Mouse (Mus musculus) spleen, adult 18-20 months (tissue): Measurements from ENCODE around the gene Myh7.
A peak's percentile ranks its signal among the peaks of the same experiment; 100 is the strongest.
"Not testable (repeated sequence)": the region's sequence is repeated elsewhere in the genome, so short reads cannot be mapped to it uniquely, and the experiment has no call there.

Source experiments
- DNase-seq, 2 experiments: peaks; one replicate each; pipeline ENCODE4 v3.0.0; 2022; ENCODE audit warnings: mixed read lengths in 2 of 2

Myh7 gene

DNA sequence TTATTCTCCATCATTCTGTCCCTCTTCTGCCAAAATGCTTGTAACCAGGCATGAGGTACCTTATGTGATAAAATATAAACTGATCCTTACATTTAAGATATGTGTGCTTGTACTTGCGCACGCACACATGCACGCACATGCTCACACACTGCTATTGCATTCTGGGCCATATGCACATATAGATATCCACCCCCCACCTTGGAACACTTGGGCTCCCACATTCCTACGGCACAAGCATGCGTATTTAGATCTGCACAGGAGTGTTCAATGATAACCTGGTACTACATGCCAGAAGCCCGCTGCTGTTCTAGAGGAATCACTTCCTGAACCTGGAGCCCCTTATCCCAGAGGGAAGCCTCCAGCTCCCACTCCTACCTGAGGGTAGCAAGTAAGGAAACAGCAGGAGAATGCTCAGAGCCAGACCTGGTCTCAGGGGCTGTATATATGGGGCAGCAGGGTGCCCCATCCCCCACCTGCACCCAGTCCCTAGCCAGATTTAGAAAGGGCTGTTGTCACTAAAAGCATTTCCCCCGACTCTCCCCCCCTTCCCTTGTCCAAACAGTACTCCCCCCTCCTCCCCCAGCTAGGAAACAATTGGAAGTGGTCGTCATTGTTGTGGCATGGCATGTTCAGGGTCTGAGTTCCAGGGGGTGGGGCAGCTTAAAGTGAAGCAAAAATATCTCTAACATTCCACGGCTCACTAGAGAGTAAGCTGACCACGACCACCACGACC lies at the start of gene Myh7:
Gene Myh7 (minus strand): TSS at position 491 of the 733 bp plus-strand sequence.
- DNase-seq: no peak

DNA sequence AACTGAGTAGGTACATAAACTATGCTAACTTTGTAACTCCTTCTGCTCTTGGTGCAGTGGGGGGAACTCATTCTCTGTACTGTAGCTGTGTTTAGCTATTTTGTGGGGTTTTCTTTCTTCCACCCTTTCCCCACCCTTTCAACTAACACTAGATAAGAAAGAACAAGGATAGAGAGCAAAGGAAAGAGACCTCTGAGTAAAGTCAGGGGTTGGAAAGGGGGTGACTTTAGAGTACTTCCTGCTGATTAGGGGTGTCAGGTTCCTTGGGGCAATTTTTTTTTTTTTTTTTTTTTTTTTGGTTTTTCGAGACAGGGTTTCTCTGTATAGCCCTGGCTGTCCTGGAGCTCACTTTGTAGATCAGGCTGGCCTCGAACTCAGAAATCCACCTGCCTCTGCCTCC lies 49.3 kb upstream of the Myh7 start:
- not testable (repeated sequence) for DNase-seq

DNA sequence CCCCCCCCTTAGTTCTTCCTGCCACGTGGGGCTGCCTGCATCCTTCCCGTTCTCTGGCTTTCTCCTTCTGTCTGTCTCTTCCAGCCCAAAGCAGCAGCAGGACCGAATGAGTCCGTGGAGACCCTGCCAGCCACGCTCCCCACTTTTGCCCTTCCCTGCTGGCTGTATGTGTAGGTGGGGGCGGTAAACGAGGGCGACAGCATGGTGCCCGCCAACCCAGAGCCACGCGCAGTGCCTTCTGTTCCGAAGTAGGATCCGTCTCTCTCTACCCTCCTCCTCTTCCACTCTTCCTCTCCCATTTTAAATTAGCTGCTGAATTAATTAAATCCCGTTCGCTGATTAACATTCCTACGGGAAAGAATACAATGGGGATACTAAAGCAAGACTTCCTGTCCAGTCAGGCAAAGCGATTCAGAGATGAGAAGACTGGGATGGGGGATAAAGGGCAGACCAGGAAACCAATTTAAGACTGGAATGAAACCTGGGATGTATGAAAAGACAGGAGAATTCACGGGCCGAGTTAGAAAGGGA lies 38.3 kb upstream of the Myh7 start:
- no peak for DNase-seq

DNA sequence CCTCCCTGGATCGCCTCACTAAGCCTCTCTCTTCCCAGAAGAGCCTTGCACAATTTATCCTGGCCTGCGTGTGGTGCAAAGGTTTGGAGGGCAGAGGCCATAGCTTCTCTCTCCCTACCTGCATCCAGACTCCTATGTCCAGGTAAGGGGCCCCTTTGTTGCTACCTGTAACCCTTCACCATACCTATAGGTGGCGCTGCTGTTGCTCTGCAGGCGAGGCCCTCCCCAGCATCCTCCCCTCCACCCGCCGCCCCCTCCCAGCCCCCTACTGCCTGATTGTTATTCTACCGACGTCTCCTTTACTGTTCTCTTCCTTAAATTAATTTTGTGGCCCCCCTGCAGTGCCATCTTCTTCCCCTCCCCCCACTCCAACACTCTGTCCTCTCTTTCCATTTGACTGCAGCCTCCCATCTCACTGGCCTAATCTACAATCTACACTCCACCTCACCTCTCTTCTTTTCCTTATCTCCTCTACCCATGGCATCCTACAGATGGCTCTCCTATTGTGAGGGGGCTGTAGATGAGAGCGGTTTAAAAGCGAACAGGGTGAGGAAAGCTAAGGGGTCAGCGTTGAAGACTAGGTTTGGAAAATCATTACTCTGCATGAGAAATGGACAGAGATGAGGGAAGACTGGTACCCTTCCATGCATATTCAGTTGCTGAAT lies 34.7 kb upstream of the Myh7 start:
- DNase-seq: no peak

DNA sequence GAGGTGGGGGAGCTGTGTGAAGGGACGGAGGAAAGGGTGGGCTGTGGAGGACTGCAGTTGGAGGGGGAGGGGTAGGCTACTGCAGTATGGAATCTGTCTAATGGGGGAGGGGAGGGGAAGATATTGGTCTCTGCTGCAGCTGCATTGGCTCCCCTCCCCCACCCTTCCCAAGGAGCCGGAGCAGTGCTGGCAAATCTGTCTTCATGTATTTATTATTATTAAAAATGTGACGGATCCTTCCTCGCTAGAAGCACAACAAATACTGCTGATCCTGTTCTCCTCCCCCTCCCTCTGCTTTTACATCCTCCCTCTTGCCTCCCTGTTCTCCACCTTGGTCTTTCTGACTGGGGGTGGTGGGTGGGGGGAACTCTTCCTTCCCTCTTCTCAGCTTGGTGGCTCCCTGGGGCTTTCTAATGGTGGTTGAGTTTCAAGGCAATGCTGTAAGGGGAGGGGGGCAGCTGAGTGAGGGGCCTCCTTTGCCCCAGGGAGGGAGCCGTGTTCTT lies 34.0 kb upstream of the Myh7 start:
- no peak for DNase-seq

DNA sequence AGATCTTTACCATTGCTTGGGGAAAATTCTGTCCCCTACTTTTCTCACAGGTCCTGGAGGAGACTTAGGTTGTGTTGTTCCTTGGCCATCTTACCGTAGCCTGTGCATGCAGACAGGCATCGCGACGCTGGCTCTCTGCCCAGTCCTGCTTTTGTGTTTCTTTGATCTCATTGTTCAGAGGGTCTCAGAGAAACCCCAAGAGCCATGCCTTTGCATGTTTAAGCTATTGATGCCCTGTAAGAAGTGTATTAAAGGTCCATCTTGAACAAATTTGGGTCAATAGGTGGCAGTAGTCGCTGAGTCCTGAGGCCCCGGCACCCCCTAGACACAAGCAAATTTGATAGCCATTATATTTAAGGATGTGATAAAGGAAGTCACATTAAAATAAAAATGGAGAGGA lies 33.2 kb upstream of the Myh7 start:
- no peak for DNase-seq

DNA sequence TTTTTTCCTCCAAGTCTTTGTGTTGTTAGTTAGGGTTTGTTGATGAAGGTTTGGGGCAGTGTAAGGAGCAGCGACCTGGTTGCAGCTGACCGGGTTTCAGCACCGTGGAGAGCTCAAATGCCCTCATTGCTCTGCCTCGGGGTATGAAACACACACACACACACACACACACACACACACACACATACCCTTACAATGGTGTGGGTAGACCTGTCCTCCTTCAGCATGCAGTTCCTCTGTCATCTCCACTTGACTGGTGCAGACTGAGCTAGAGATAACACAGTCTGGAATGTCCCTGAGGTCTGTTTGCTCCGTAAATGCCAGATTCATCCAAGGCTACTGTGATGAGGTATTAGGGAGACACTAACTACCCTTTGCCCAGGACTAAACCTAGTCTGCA lies 32.8 kb upstream of the Myh7 start:
- DNase-seq: no peak

DNA sequence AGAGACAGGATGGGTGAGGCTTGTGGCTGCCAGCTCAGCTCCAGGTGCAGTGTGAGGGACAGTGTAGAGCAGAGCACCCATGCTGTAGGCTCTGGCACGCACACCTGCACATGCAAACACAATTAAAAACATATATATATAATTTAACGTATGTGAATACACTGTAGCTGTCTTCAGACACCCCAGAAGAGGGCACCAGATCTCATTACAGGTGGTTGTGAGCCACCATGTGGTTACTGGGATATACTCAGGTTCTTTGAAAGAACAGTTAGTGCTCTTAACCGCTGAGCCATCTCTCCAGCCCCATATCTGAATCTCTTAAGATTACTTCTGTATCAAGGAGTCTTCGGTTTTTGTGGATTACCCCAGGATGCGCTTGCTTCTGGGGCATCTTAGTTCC lies 31.1 kb upstream of the Myh7 start:
- no peak for DNase-seq

DNA sequence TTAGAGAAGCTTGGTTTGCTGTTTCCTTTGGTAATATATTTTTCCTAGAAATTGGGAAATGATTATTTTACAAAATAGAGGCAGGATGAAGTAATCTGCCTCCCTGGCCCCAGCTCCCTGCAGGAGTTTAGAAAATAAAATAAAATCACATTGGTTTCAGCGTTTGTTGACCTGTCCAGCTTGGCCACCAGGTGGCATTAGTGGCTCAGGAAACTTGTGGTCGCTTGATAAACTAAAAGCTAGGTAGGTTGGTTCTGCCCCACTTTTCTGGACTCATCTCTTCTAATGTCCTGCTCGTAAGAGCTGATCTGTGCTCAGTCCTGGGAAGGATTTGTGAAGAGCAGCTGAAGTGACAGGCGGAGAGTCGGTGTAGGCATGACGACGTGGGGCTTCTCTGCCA lies 29.8 kb upstream of the Myh7 start:
- peak in 1 of 2 experiments; percentile 32 for DNase-seq

DNA sequence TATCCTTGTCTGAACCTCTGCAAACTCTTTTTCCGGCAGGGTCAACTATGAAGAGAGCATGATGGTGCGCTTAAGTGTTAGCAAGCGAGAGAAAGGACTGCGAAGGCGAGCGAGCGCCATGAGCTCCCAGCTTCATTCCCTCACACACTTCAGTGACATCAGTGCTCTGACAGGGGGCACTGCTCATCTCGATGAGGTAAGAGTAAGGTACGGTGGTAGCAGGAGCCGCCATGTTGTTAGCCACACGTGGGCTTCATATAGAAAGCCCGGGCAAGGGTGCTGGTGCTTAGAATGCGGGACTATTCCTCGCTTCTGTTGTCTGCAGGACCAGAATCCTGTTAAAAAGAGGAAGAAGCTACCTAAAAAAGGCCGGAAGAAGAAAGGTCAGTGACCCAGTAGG lies 28.6 kb upstream of the Myh7 start:
- no peak for DNase-seq

DNA sequence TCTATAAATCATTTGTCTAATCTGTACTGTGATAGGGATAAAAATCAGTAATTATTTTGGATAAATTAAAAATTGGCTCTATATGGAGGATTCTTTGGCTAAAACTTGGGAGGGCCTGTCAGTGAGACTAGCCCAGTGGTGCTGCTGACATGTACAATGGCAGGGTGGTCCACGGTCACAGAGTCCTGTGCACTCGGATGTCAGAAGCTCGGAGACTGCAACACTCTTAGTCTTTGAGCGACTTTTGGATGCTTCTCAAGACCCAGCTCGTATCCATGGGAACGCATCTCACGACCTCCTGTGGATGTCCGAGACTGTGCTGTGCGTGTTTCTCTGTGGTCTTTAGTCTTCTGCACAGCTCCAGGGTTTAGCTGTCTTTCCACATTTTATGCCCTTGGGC lies 26.0 kb upstream of the Myh7 start:
- DNase-seq: no peak

DNA sequence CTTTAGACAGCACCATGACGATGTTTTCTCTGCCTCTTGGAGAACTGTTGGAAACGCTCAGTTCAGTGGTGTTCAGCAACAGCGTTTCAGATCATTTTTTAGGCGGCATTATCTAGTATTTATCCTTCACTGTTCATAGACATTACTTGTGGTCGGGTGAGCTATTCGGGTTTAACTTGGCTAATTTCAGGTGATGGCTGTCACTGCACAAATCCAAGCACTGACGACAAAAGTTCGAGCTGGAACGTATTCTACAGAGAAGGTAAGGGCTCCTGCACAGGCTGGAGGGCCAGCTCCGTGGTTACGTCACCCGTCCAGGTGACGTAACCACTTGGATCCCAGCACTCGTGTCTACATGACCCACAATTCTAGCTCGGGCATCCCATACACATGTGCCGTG lies 22.4 kb upstream of the Myh7 start:
- DNase-seq: no peak

DNA sequence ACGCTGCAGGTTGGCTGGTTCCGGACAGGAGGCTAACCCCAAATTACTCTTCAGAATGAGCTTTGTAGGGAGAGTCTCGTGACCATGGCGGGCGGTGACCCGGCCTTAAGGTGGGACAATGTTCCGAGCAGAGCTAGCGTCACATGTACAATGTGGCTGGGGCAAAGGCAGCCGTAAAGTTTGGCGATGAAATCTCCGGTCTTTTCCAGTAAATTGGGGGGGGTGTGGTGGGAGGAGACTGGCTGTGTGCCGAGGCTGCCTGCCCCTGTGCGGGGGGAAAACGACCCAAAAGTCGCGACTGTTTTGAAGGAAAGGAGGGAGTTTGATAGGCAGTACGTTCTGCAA lies 21.3 kb upstream of the Myh7 start:
- no peak for DNase-seq

DNA sequence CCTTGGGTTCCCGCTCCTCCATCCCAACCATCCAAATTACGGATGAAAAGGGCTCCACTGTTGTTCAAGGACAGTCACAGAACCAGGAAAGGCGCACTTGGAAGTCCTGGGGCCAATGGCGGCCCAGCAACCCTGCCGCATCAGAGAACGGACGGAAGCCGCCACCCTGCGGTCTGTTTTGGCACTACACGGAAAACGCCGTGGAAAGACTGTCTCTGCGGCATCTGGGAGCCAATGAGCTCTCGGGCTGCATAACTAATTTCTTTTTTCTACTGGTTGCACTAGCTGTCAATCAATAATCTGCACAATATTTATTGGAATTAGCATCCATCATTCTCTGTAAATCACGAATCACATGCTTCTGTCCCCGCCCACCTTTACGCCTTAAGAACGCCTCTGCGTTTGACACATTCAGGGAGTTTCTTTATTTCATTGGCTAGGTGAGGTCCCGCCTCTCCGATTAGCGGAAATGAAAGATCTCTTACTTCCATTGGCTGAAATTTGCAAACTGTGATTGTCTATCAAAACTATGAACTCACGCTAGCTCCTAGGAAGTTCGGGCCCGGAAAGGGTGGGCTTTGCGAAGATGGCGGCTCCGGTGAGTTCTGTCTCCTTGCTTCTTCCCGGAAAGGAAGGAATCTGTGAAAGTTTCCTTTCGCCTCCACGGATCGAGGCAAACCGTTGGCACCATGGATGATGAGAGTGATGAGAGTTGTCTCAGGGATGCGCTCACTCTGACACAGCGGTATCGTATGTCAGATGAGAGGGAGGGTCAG lies 20.8 kb upstream of the Myh7 start, which contains the start of gene Ngdn:
Gene Ngdn (plus strand): TSS at position 464 of the 776 bp plus-strand sequence.
- DNase-seq: peak; percentile 96 to 98

DNA sequence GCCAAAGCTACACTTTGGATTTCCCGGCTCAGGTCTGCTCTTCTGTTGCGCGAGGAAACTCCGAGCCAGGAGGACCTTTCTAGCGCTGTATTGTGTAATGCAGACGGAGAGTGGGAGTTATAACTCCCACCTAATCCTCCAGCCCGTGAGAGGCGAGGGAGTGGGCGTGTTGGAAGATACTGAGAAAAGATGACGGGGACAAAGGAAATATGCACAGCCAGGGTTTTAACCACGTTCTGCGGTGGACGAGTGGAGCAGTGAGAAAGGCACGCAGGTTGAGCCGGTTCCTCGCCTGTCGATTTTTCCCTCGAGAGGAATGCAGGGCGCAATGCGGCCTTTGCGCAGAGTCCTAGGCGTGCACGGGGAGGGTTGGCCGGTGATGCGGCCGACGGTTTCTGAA lies 20.2 kb upstream of the Myh7 start:
- no peak for DNase-seq

DNA sequence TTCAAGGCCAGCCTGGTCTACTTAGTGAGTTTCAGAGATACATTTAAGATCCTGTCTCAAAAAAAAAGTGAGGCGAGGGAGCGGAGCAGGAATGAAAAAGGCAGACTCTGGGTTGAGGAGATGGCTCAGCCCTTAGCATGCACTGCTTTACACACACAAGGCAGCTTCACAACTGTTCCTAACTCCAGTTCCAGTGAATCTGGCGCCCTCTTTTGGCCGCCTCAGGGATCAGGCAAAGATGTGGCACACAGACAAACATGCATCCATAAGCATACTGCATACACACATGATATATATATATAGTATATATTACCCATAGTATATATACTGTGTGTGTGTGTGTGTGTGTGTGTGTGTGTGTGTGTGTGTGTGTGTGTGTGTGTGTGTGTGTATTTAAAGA lies 16.7 kb upstream of the Myh7 start:
- DNase-seq: no peak

DNA sequence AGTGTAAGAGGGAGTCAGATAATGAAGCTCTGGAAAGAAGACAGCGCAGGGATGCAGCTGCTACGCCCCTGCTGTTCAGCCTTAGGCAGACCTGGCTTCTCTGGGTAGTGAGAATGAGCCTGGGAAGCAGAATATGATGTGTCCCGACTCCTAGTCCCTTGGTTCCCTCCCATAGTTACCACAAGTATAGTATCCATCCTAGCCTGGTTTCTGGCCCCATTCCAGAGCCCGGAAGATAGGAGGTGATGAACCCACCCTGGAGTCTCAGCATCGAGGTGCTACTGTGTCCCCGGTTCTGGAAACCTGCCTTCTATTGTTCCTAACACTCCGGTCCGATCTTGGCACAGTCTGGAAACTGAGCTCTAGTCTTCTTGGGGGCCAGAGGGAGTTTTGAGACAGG lies 14.0 kb upstream of the Myh7 start:
- DNase-seq: no peak

DNA sequence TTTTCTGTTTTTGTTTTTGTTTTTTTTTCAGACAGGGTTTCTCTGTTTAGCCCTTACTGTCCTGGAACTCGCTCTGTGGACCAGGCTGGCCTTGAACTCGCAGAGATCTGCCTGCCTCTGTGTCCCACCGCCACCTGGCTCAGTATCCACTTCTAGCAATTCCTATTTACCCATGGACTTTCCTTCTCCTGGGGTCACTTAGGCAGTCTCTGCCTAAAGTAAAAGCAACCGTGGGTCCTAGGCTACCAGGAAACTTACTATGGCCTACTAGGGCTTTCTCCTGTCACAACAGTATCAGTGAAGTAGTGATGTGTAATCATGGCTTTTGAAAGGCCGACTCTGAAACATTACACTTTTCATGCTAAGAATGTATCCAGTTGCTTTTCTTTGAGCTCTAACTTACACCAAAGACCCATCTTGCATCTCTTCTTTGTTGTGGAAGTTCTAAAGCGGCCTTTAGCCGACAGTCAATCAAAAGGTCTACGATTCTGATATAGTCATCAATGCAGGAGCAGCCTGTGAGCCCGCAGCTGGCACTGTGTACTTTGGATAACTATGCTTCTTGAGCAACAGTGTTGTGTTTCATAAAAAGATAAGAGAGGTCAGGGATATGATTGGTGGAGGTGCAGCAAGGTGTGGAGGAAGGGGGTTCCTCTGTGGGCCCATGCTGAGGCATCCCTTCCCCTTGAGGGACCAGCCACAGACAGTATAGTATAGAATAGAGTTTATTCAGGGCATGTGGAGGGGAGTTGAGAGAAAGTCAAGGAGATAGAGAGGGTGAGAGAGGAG lies 12.9 kb upstream of the Myh7 start:
- no peak for DNase-seq

DNA sequence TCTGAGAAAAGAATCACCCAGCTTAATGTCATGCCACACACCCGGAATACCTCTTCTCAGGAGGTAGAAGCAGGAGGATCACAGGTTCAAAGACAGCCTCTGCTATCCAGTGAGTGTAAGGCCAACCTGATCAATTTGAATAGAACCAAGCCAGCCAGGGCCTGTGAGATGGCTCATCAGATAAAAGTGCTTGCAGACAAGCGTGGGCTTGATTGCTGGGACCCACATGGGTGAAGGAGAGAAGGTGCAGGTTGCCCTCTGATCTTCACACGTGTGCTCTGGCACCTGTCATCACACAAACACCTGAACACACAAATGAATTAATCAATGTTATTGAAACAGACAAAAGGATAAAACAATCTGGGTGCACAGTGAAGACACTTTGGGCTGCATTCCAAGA lies 12.1 kb upstream of the Myh7 start:
- DNase-seq: no peak

DNA sequence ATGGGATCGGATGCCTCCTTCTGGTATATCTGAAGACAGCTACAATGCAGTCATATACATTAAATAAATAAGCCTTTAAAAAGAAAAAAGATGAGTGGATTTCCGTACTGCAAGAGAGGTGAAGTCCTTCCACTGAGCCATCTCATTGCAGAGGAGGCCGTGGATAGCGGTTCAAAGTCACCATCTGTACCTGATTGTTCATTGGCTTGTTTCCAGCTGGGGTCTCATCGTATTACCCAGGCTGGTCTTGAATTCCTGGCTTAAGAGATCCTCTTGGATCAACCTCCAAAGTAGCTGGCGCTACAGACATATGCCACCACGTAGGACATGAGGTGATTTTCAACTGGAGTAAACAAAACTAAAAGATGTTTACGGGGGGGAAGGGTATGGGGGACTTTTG lies 11.5 kb upstream of the Myh7 start:
- DNase-seq: no peak

DNA sequence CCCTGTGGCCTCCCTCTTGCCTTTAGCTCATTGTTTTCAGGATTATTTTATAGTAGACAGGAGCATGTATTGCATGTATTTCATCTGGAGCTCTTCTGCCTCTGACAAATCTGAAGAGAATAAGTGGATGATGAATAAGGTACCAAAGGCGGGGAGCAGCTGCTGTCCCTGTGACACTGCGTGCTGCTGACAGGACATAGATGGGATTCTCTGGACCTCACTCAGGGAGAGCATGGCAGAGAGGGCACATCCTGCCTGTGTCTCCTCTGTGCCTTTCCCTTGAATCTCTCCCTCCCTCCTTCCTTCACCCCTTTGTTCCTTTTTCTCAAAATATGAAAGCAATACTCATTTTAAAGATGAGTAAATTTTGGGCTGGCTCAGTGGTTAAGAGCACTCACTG lies 11.1 kb upstream of the Myh7 start:
- DNase-seq: no peak
